Mouse (Mus musculus): ENCODE results near the gene Prtg. TPM values are rescaled to one million over a fixed set of nuclear protein-coding genes. Genes with fewer than 3 reads are reported as not detected.
A peak's percentile ranks its signal among the peaks of the same experiment; 100 is the strongest.

Prtg gene
- polyA plus RNA-seq, 1 experiment from 2014 or later = 1.1 TPM

- Histone ChIP-seq H3K36me3 (no peaks in the 10 kb centered on the region), H3K27ac (replicated peaks) (no peak overlapping the region), H3K27me3 (no peaks in the 10 kb centered on the region), H3K4me2 (replicated peaks) (no peak overlapping the region), H3K4me1 (peaks cover 23% of the 10 kb centered on the region), H3K4me3 (replicated peaks) (no peak overlapping the region), H3K9me3 (replicated peaks) (no peaks in the 10 kb centered on the region), H3K9ac (no peak overlapping the region)
- WGBS = 74% methylated on average over 2 of the region's 2 CpGs
- no peak for ATAC-seq (ENCODE audit: insufficient number of reproducible peaks, low FRiP score, low TSS enrichment, low read depth)
These were observed 2.4 kb downstream of the Prtg start for GRCm38 (mm10) chr9:72809077-72809476.

GRCm38 (mm10) chr9:72810607-72811006, 3.9 kb downstream of the Prtg start:
- Histone ChIP-seq H3K36me3 (no peaks in the 10 kb centered on the region), H3K27me3 (no peaks in the 10 kb centered on the region), H3K9me3 (replicated peaks) (no peaks in the 10 kb centered on the region), H3K4me3 (replicated peaks) (no peak overlapping the region), H3K27ac (replicated peaks) (no peak overlapping the region), H3K9ac (no peak overlapping the region), H3K4me1 (peaks cover 23% of the 10 kb centered on the region), H3K4me2 (replicated peaks) (no peak overlapping the region)
- 67% methylated on average over 5 of the region's 5 CpGs for WGBS
- ATAC-seq (ENCODE audit: insufficient number of reproducible peaks, low FRiP score, low TSS enrichment, low read depth) = no peak

GRCm38 (mm10) chr9:72812091-72812490, 5.4 kb downstream of the Prtg start:
- 57% methylated on average over 7 of the region's 7 CpGs for WGBS
- Histone ChIP-seq H3K4me1 (peaks cover 14% of the 10 kb centered on the region; the same call in 1 of the 2 replicates), H3K4me3 (replicated peaks) (no peak overlapping the region), H3K4me2 (replicated peaks) (no peak overlapping the region), H3K36me3 (no peaks in the 10 kb centered on the region), H3K9me3 (replicated peaks) (no peaks in the 10 kb centered on the region), H3K27me3 (no peaks in the 10 kb centered on the region), H3K27ac (replicated peaks) (no peak overlapping the region), H3K9ac (no peak overlapping the region)
- ATAC-seq (ENCODE audit: insufficient number of reproducible peaks, low FRiP score, low TSS enrichment, low read depth) = no peak

GRCm38 (mm10) chr9:72812594-72813570, 6.2 kb downstream of the Prtg start:
- no peak overlapping the region for H3K4me3 ChIP-seq (replicated peaks)
- H3K4me1 ChIP-seq = peaks cover 8% of the 10 kb centered on the region; the same call in 1 of the 2 replicates
- no peaks in the 10 kb centered on the region for H3K36me3 ChIP-seq
- H3K4me2 ChIP-seq (replicated peaks) = no peak overlapping the region
- no peak overlapping the region for H3K9ac ChIP-seq
- WGBS = 35% methylated on average over 18 of the region's 18 CpGs
- no peak overlapping the region for H3K27ac ChIP-seq (replicated peaks)
- no peaks in the 10 kb centered on the region for H3K9me3 ChIP-seq (replicated peaks)
- no peaks in the 10 kb centered on the region for H3K27me3 ChIP-seq
- no peak for ATAC-seq (ENCODE audit: insufficient number of reproducible peaks, low FRiP score, low TSS enrichment, low read depth)

- no peak for ATAC-seq (ENCODE audit: insufficient number of reproducible peaks, low FRiP score, low TSS enrichment, low read depth)
- no peaks in the 10 kb centered on the region for H3K36me3 ChIP-seq
- H3K4me1 ChIP-seq = peaks cover 12% of the 10 kb centered on the region
- H3K4me2 ChIP-seq (replicated peaks) = no peak overlapping the region
- H3K9me3 ChIP-seq (replicated peaks) = no peaks in the 10 kb centered on the region
- no peak overlapping the region for H3K4me3 ChIP-seq (replicated peaks)
- no peak overlapping the region for H3K9ac ChIP-seq
- WGBS = 28% methylated on average over 4 of the region's 4 CpGs
- 0 out of 2 replicates have a peak overlapping the region, but pooled peaks have one; percentile 9 for H3K27ac ChIP-seq (replicated peaks)
- H3K27me3 ChIP-seq = no peaks in the 10 kb centered on the region
These were observed 18.8 kb downstream of the Prtg start for GRCm38 (mm10) chr9:72825511-72825910.

GRCm38 (mm10) chr9:72825976-72826375, 19.3 kb downstream of the Prtg start:
- no peaks in the 10 kb centered on the region for H3K9me3 ChIP-seq (replicated peaks)
- 21% methylated on average over 3 of the region's 3 CpGs for WGBS
- H3K36me3 ChIP-seq = no peaks in the 10 kb centered on the region
- H3K4me1 ChIP-seq = peaks cover 12% of the 10 kb centered on the region
- H3K9ac ChIP-seq = no peak overlapping the region
- H3K4me3 ChIP-seq (replicated peaks) = no peak overlapping the region
- H3K27ac ChIP-seq (replicated peaks) = no peak overlapping the region
- H3K27me3 ChIP-seq = no peaks in the 10 kb centered on the region
- H3K4me2 ChIP-seq (replicated peaks) = no peak overlapping the region
- ATAC-seq (ENCODE audit: insufficient number of reproducible peaks, low FRiP score, low TSS enrichment, low read depth) = no peak

- 18% methylated on average over 5 of the region's 5 CpGs for WGBS
- H3K4me3 ChIP-seq (replicated peaks) = no peak overlapping the region
- H3K9ac ChIP-seq = no peak overlapping the region
- peaks cover 12% of the 10 kb centered on the region for H3K4me1 ChIP-seq
- ATAC-seq (ENCODE audit: insufficient number of reproducible peaks, low FRiP score, low TSS enrichment, low read depth) = peak; percentile 81
- peak overlapping the region; percentile 78 for H3K27ac ChIP-seq (replicated peaks)
- H3K36me3 ChIP-seq = no peaks in the 10 kb centered on the region
- H3K9me3 ChIP-seq (replicated peaks) = no peaks in the 10 kb centered on the region
- H3K4me2 ChIP-seq (replicated peaks) = no peak overlapping the region
- H3K27me3 ChIP-seq = no peaks in the 10 kb centered on the region
These were observed 22.1 kb downstream of the Prtg start for GRCm38 (mm10) chr9:72828616-72829257.

GRCm38 (mm10) chr9:72833992-72834696, 27.5 kb downstream of the Prtg start:
- WGBS = 36% methylated on average over 10 of the region's 10 CpGs
- Histone ChIP-seq H3K36me3 (no peaks in the 10 kb centered on the region), H3K9ac (no peak overlapping the region), H3K4me1 (peaks cover 34% of the 10 kb centered on the region), H3K27ac (replicated peaks) (no peak overlapping the region; the same call in 1 of the 2 replicates), H3K9me3 (replicated peaks) (no peaks in the 10 kb centered on the region), H3K4me3 (replicated peaks) (no peak overlapping the region), H3K4me2 (replicated peaks) (no peak overlapping the region), H3K27me3 (no peaks in the 10 kb centered on the region)
- ATAC-seq (ENCODE audit: insufficient number of reproducible peaks, low FRiP score, low TSS enrichment, low read depth) = no peak

GRCm38 (mm10) chr9:72835007-72835406, 28.3 kb downstream of the Prtg start:
- no peaks in the 10 kb centered on the region for H3K9me3 ChIP-seq (replicated peaks)
- H3K36me3 ChIP-seq = no peaks in the 10 kb centered on the region
- H3K27me3 ChIP-seq = no peaks in the 10 kb centered on the region
- H3K4me3 ChIP-seq (replicated peaks) = no peak overlapping the region
- WGBS = 88% methylated on average over 1 of the region's 1 CpGs
- H3K27ac ChIP-seq (replicated peaks) = no peak overlapping the region
- peaks cover 29% of the 10 kb centered on the region for H3K4me1 ChIP-seq
- H3K4me2 ChIP-seq (replicated peaks) = no peak overlapping the region
- H3K9ac ChIP-seq = no peak overlapping the region
- no peak for ATAC-seq (ENCODE audit: insufficient number of reproducible peaks, low FRiP score, low TSS enrichment, low read depth)

GRCm38 (mm10) chr9:72836708-72837495, 30.2 kb downstream of the Prtg start:
- H3K27me3 ChIP-seq = no peaks in the 10 kb centered on the region
- H3K4me3 ChIP-seq (replicated peaks) = no peak overlapping the region
- H3K4me2 ChIP-seq (replicated peaks) = no peak overlapping the region
- no peaks in the 10 kb centered on the region for H3K9me3 ChIP-seq (replicated peaks)
- H3K27ac ChIP-seq (replicated peaks) = peak overlapping the region; percentile 80
- WGBS = 37% methylated on average over 11 of the region's 11 CpGs
- H3K9ac ChIP-seq = no peak overlapping the region
- H3K4me1 ChIP-seq = peaks cover 29% of the 10 kb centered on the region
- ATAC-seq (ENCODE audit: insufficient number of reproducible peaks, low FRiP score, low TSS enrichment, low read depth) = 0 out of 2 replicates have a peak, but pooled peaks have one; percentile 40
- no peaks in the 10 kb centered on the region for H3K36me3 ChIP-seq
